Mouse (Mus musculus): ENCODE measurements around the gene Gpm6b. TPM values are rescaled to one million over a fixed set of nuclear protein-coding genes. Genes with fewer than 3 reads are reported as not detected.

Gpm6b gene
- polyA plus RNA-seq, 1 experiment, result 403 TPM

DNA sequence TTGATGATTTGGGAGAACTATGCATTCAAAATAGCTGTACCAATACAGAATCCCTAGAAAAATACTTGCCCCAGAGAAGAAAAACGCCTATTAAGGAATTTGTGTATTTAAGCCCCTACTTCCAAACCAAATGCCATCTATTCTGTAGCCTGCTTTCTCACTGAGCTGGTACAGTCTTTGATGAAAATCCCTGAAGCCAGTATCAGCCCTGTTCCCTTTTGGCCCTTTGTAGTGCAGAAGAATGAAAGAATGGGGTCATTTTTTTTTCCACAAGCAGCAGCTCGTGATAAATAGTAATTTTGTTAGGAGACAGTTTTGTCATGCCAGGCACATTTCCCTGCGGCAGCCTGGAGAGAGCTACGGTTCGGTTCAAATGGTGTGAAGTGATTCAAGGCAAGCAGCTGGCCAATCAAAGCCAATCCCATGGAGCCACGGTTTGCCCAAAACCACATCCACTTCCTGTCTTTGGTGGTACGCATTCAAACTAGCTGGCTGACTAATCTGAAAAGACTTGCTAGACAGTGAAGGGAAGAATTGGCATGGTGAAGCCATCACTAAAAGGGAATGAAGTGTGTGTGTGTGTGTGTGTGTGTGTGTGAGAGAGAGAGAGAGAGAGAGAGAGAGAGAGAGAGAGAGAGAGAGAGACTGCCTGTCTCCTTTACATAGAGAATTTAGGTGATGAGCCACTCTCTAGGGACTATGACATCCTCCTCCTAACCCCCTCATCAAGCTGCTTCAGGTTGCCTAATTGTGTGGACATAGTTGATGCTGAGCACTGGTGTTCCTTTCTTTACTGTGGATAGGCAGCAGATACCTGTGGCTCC is 78.1 kb downstream of the Gpm6b start:
- 37% methylated on average over 7 of the region's 7 CpGs for WGBS
- TF ChIP-seq CTCF (IDR thresholded peaks at IDR 0.05; ENCODE audit: insufficient read depth, low read depth, low read length), result no peak
- TF ChIP-seq POLR2A (IDR thresholded peaks at IDR 0.05; ENCODE audit: insufficient read depth, low read depth, low read length), result no peak
- Histone ChIP-seq H3K27ac (ENCODE audit: insufficient read depth, low read depth, low read length) (peak overlapping the region; percentile 37; the same call in 1 of the 2 replicates), H3K4me1 (ENCODE audit: control insufficient read depth, insufficient read depth, low read length) (peaks cover 5% of the 10 kb centered on the region; the same call in 1 of the 2 replicates), H3K4me3 (ENCODE audit: insufficient read depth, low read depth, low read length) (no peak overlapping the region)

DNA sequence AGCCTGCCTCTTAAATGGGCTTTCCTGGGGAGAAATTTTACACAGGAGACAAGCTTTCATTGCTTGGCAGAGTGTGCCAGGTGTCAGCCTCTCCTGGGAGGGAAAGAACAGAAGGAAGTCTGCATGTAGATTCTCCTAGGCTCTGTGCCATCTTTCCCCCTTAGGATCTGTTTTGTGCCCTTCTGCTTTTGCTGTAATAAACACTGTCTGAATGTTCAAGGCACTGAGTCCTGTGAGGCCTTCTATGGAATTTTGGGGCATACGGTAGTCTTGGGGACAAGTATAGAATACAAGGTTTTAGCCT is 78.6 kb downstream of the Gpm6b start:
- 0 out of 2 replicates have a peak overlapping the region, but pooled peaks have one; percentile 37 for H3K27ac ChIP-seq (ENCODE audit: insufficient read depth, low read depth, low read length)
- no peak for TF ChIP-seq CTCF (IDR thresholded peaks at IDR 0.05; ENCODE audit: insufficient read depth, low read depth, low read length)
- TF ChIP-seq POLR2A (IDR thresholded peaks at IDR 0.05; ENCODE audit: insufficient read depth, low read depth, low read length), result no peak
- 63% methylated on average over 1 of the region's 1 CpGs for WGBS
- no peak overlapping the region for H3K4me3 ChIP-seq (ENCODE audit: insufficient read depth, low read depth, low read length)
- peaks cover 5% of the 10 kb centered on the region; the same call in 1 of the 2 replicates for H3K4me1 ChIP-seq (ENCODE audit: control insufficient read depth, insufficient read depth, low read length)

DNA sequence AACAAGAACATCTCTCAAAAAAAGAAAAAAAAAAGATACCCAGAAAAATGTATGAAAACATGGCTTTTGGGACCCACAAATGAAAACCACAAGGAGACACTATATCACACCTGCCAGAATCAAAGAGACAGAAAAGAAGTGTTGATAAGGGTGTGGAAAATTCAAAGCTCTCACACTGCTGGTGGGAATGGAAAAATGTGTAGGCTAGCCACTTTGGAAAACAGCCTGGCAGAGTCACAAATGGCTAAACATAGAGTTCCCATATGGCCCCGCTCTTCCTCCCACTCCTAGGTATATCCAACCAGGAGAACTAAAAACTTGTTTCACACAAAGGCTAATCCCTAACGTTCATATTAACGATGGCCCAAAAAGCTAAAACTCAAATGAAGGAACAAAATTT is 84.5 kb downstream of the Gpm6b start:
- TF ChIP-seq POLR2A (IDR thresholded peaks at IDR 0.05; ENCODE audit: insufficient read depth, low read depth, low read length), result no peak
- Histone ChIP-seq H3K4me3 (ENCODE audit: insufficient read depth, low read depth, low read length) (no peak overlapping the region), H3K4me1 (ENCODE audit: control insufficient read depth, insufficient read depth, low read length) (peaks cover 2% of the 10 kb centered on the region), H3K27ac (ENCODE audit: insufficient read depth, low read depth, low read length) (no peak overlapping the region)
- WGBS, result 75% methylated on average over 3 of the region's 3 CpGs

GRCm38 (mm10) chrX:166327621-166328020 is 88.9 kb downstream of the Gpm6b start:
- 39% methylated on average over 5 of the region's 5 CpGs for WGBS
- peaks cover 7% of the 10 kb centered on the region for H3K4me1 ChIP-seq (ENCODE audit: control insufficient read depth, insufficient read depth, low read length)
- no peak for TF ChIP-seq CTCF (IDR thresholded peaks at IDR 0.05; ENCODE audit: insufficient read depth, low read depth, low read length)
- no peak overlapping the region for H3K27ac ChIP-seq (ENCODE audit: insufficient read depth, low read depth, low read length)
- no peak overlapping the region for H3K4me3 ChIP-seq (ENCODE audit: insufficient read depth, low read depth, low read length)

- no peak for TF ChIP-seq CTCF (IDR thresholded peaks at IDR 0.05; ENCODE audit: insufficient read depth, low read depth, low read length)
- no peak for TF ChIP-seq POLR2A (IDR thresholded peaks at IDR 0.05; ENCODE audit: insufficient read depth, low read depth, low read length)
- WGBS, result 59% methylated on average over 3 of the region's 3 CpGs
- H3K27ac ChIP-seq (ENCODE audit: insufficient read depth, low read depth, low read length), result 0 out of 2 replicates have a peak overlapping the region, but pooled peaks have one; percentile 21
Measured at GRCm38 (mm10) chrX:166328219-166328901, 89.6 kb downstream of the Gpm6b start.

GRCm38 (mm10) chrX:166328904-166329451 is 90.3 kb downstream of the Gpm6b start:
- Histone ChIP-seq H3K27ac (ENCODE audit: insufficient read depth, low read depth, low read length) (no peak overlapping the region), H3K4me1 (ENCODE audit: control insufficient read depth, insufficient read depth, low read length) (peaks cover 7% of the 10 kb centered on the region), H3K4me3 (ENCODE audit: insufficient read depth, low read depth, low read length) (no peak overlapping the region)
- WGBS, result 26% methylated on average over 9 of the region's 9 CpGs
- TF ChIP-seq POLR2A (IDR thresholded peaks at IDR 0.05; ENCODE audit: insufficient read depth, low read depth, low read length) (no peak), CTCF (IDR thresholded peaks at IDR 0.05; ENCODE audit: insufficient read depth, low read depth, low read length) (no peak)

More at GRCm38 (mm10) chrX:166328219-166328901, 89.6 kb downstream of the Gpm6b start:
- H3K4me3 ChIP-seq (ENCODE audit: insufficient read depth, low read depth, low read length), result no peak overlapping the region
- peaks cover 7% of the 10 kb centered on the region for H3K4me1 ChIP-seq (ENCODE audit: control insufficient read depth, insufficient read depth, low read length)

DNA sequence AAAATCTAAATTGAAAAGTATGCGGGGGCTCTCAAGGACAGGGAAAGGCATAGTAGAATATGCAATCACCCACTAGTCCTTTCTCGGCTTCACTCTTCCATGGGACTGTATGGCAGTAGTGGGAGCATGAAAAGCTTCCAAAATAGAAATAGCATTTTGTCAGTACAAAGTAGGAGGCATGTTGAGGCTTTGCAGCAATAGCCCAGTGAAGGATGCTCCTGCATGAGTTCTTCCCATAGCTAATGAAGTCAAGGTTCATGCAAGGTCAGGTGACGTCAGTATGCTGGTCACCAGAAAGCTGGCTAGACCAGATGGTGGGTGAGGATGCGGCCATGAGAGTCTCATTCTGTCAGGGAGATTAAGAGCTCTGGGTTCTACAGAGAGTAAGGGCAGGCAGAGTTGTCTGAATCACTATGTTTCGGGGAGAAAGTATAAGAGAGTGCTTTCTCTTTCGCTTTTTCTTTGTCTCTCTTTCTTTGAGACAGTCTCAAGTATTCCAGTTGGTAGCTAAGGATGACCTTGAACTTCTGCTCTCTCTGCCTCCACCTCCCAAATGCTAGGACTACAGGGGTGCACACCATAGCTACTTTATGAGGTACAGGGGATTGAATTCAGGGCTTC is 95.9 kb downstream of the Gpm6b start:
- WGBS, result 87% methylated on average over 6 of the region's 6 CpGs
- TF ChIP-seq POLR2A (IDR thresholded peaks at IDR 0.05; ENCODE audit: insufficient read depth, low read depth, low read length) (no peak), CTCF (IDR thresholded peaks at IDR 0.05; ENCODE audit: insufficient read depth, low read depth, low read length) (no peak)
- no peaks in the 10 kb centered on the region for H3K4me1 ChIP-seq (ENCODE audit: control insufficient read depth, insufficient read depth, low read length)

DNA sequence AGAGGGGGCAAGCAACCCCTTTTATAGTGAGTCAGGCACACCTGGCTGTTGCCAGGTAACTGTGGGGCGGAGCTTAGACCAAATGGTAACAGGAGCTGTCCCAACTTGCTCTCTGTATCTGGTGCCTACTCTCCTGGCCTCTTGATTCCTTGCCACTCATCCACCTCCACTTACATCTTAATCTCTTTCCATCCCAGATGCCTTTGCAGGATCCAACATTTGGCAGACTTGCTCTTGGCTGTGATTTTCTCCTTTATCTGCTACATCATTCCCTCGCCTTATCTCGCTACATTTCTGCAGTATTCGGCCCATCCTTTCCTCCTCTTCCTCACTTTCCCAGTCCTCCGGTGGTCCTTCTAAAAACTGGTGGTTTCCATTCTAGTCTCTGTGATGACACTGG is 99.6 kb downstream of the Gpm6b start:
- WGBS, result 91% methylated on average over 5 of the region's 5 CpGs
- Histone ChIP-seq H3K4me1 (ENCODE audit: control insufficient read depth, insufficient read depth, low read length) (no peaks in the 10 kb centered on the region), H3K4me3 (ENCODE audit: insufficient read depth, low read depth, low read length) (no peak overlapping the region), H3K27ac (ENCODE audit: insufficient read depth, low read depth, low read length) (no peak overlapping the region)
- no peak for TF ChIP-seq CTCF (IDR thresholded peaks at IDR 0.05; ENCODE audit: insufficient read depth, low read depth, low read length)
- no peak for TF ChIP-seq POLR2A (IDR thresholded peaks at IDR 0.05; ENCODE audit: insufficient read depth, low read depth, low read length)

More for the DNA sequence above, 95.9 kb downstream of the Gpm6b start:
- H3K27ac ChIP-seq (ENCODE audit: insufficient read depth, low read depth, low read length), result no peak overlapping the region
- H3K4me3 ChIP-seq (ENCODE audit: insufficient read depth, low read depth, low read length), result no peak overlapping the region

Measured in olfactory bulb, adult 2 months (tissue).